Mouse (Mus musculus) gastrocnemius, adult 2 months (tissue): ENCODE measurements at regions not wholly inside any gene's neighbourhood (a gene's known extent, or its start where the extent isn't known, plus 50 kb on each side); places are given as distances from the start of the nearest gene placed in this dataset.

Experiments
- DNase-seq: peaks from one replicate; pipeline ENCODE4 v3.0.0; 2022
- H3K27ac ChIP-seq: fragments of 200-600 bp; 2 replicates; pipeline ENCODE4 v1.8.1; 2022; ENCODE audit warnings: mild to moderate bottlenecking
- H3K4me3 ChIP-seq: fragments of 200-600 bp; 2 replicates; pipeline ENCODE4 v1.8.1; 2022; ENCODE audit warnings: mild to moderate bottlenecking, moderate library complexity
- CTCF ChIP-seq: fragments of 200-600 bp; IDR thresholded peaks from 2 replicates; pipeline ENCODE4 v1.8.1; 2022; ENCODE audit warnings: antibody characterized with exemption, mild to moderate bottlenecking, moderate library complexity
- intact Hi-C: fragments of 180-260 bp; cut with DNase I; formaldehyde crosslinking; loops from one replicate; pipeline ENCODE4 v1.15.1; 2025

GRCm38 (mm10) chr6:31627912-31628311, 64.1 kb upstream of the Podxl start:
- no peak for TF ChIP-seq CTCF
- no peak for DNase-seq
- Histone ChIP-seq H3K27ac (no peak overlapping the region), H3K4me3 (no peak overlapping the region)
- intact Hi-C loops, result no loop called here

- no peak overlapping the region for H3K4me3 ChIP-seq
- TF ChIP-seq CTCF, result no peak
- H3K27ac ChIP-seq, result 0 out of 2 replicates have a peak overlapping the region, but pooled peaks have one; percentile 41
- no peak for DNase-seq
- intact Hi-C loops, result no loop called here
Observed at GRCm38 (mm10) chr6:31625055-31625454, 61.3 kb upstream of the Podxl start.

- Histone ChIP-seq H3K4me3 (no peak overlapping the region), H3K27ac (peak overlapping the region; percentile 41)
- no peak for DNase-seq
- intact Hi-C loops, result no loop called here
- TF ChIP-seq CTCF, result no peak
Observed at GRCm38 (mm10) chr6:31624374-31624773, 60.6 kb upstream of the Podxl start.

- DNase-seq, result no peak
- Histone ChIP-seq H3K4me3 (no peak overlapping the region), H3K27ac (no peak overlapping the region)
- TF ChIP-seq CTCF, result no peak
- intact Hi-C loops, result no loop called here
Observed at GRCm38 (mm10) chr6:31621023-31621422, 57.2 kb upstream of the Podxl start.

GRCm38 (mm10) chr6:31618852-31619251, 55.1 kb upstream of the Podxl start:
- Histone ChIP-seq H3K27ac (peak overlapping the region; percentile 78), H3K4me3 (no peak overlapping the region)
- no peak for DNase-seq
- TF ChIP-seq CTCF, result no peak
- intact Hi-C loops, result no loop called here

- intact Hi-C loops, result no loop called here
- Histone ChIP-seq H3K4me3 (no peak overlapping the region), H3K27ac (peak overlapping the region; percentile 81)
- TF ChIP-seq CTCF, result no peak
- peak; percentile 47 for DNase-seq
Observed at GRCm38 (mm10) chr6:31617341-31617740, 53.6 kb upstream of the Podxl start.

GRCm38 (mm10) chr6:31615426-31615970, 51.7 kb upstream of the Podxl start:
- peak overlapping the region; percentile 28; the same call in 1 of the 2 replicates for H3K27ac ChIP-seq
- intact Hi-C loops, result no loop called here
- H3K4me3 ChIP-seq, result no peak overlapping the region

GRCm38 (mm10) chr6:31614563-31614962, 50.8 kb upstream of the Podxl start:
- Histone ChIP-seq H3K27ac (peak overlapping the region; percentile 76), H3K4me3 (no peak overlapping the region)
- intact Hi-C loops, result no loop called here
- no peak for TF ChIP-seq CTCF
- DNase-seq, result no peak

More at GRCm38 (mm10) chr6:31615426-31615970, 51.7 kb upstream of the Podxl start:
- TF ChIP-seq CTCF, result no peak
- DNase-seq, result no peak

- Histone ChIP-seq H3K27ac (peak overlapping the region; percentile 76), H3K4me3 (no peak overlapping the region)
- TF ChIP-seq CTCF, result no peak
- no peak for DNase-seq
- intact Hi-C loops, result no loop called here
Observed at GRCm38 (mm10) chr6:31613590-31614319, 50.0 kb upstream of the Podxl start.
